Comparison of ENCODE assay signal across 8 mouse cellular contexts in the genomic region with DNA sequence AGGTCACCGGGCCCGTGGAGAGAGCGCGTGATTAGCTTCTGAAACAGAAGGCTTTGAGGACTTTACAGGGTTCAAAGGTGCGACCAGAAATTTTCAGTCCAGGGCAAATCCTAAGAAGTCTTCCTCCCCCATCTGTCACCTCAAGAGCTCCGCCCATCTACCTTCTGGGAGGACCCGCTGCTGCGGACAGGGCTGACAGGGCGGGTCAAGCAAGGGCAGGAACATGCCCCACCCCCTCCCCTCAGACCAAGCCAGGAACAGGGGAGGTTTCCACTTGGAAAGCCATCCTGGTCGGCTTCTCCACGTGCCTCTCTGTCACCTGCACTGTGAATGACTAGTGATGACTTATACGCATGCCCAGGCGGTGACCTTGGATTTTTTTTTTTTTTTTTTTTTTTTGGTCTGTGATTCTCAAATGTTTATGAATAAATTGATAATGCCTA. TPM values are rescaled to one million over a fixed set of nuclear protein-coding genes. Genes with fewer than 3 reads are reported as not detected.
A peak's percentile ranks its signal among the peaks of the same experiment; 100 is the strongest.
DNase-seq lines count a peak whose midpoint lies in the region; ATAC-seq lines count a peak whose summit lies in the region.

No protein-coding gene starts in this region.

- H3K27ac ChIP-seq in limb, embryonic 11.5 days (replicated peaks; ENCODE audit: low read depth, low read length) = no peak overlapping the region
- H3K27ac ChIP-seq in stomach, embryonic 14.5 days (ENCODE audit: low read length) = no peak overlapping the region

- H3K4me1 ChIP-seq in limb, embryonic 11.5 days (ENCODE audit: control insufficient read depth, insufficient read depth, low read length) = peaks cover 19% of the 10 kb centered on the region
- H3K4me1 ChIP-seq in stomach, embryonic 14.5 days (ENCODE audit: control insufficient read depth, insufficient read depth, low read length) = peaks cover 18% of the 10 kb centered on the region

- no peak overlapping the region for H3K9ac ChIP-seq in limb, embryonic 11.5 days (ENCODE audit: low read length)
- H3K9ac ChIP-seq in stomach, embryonic 14.5 days (replicated peaks; ENCODE audit: low read depth, low read length) = no peak overlapping the region

- intact Hi-C loops in heart, postnatal 36 days (cut with DNase I) = loop anchor here (1.0 to 2.0 kb wide), 2 partner anchors 201 to 299 kb away; a partner anchor contains a TSS

- no peak overlapping the region for H3K4me2 ChIP-seq in limb, embryonic 11.5 days (ENCODE audit: low read depth, severe bottlenecking)
- H3K4me2 ChIP-seq in stomach, embryonic 14.5 days (replicated peaks; ENCODE audit: low read depth, low read length) = no peak overlapping the region

- 14% methylated on average over 13 of the region's 13 CpGs for WGBS in limb, embryonic 11.5 days
- 32% methylated on average over 13 of the region's 13 CpGs for WGBS in stomach, embryonic 14.5 days

- 0 out of 2 replicates have a peak, but pooled peaks have one; percentile 44 for ATAC-seq in limb, embryonic 11.5 days (ENCODE audit: insufficient number of reproducible peaks, low FRiP score, low TSS enrichment, low read depth)
- 0 out of 2 replicates have a peak, but pooled peaks have one; percentile 38 for ATAC-seq in stomach, embryonic 14.5 days (ENCODE audit: insufficient number of reproducible peaks, insufficient read depth, low FRiP score, low read depth)
- ATAC-seq in frontal cortex, adult (ENCODE audit: low TSS enrichment) = no peak

- H3K27me3 ChIP-seq in limb, embryonic 11.5 days (ENCODE audit: control insufficient read depth, insufficient read depth, low read length) = no peaks in the 10 kb centered on the region
- H3K27me3 ChIP-seq in stomach, embryonic 14.5 days (ENCODE audit: control insufficient read depth, insufficient read depth, low read length) = no peaks in the 10 kb centered on the region

- no peak overlapping the region for H3K4me3 ChIP-seq in limb, embryonic 11.5 days (ENCODE audit: low read depth, low read length)
- no peak overlapping the region for H3K4me3 ChIP-seq in stomach, embryonic 14.5 days (ENCODE audit: low read depth, low read length)

- DNase-seq in retina, postnatal 1 day = peak; percentile 33
- DNase-seq in retina, embryonic 14.5 days (ENCODE audit: low spot score) = no peak
- DNase-seq in heart, postnatal 36 days = peak; percentile 45 to 46
- no peak for DNase-seq in limb, embryonic 11.5 days (ENCODE audit: low spot score)
- DNase-seq in left cerebral cortex, adult 8-10 months (ENCODE audit: low spot score in 2 of 2) = no peak
- no peak for DNase-seq in cerebellum, postnatal 4 days (ENCODE audit: low spot score in 2 of 2)

- H3K36me3 ChIP-seq in limb, embryonic 11.5 days (ENCODE audit: control insufficient read depth, insufficient read depth, low read length) = no peaks in the 10 kb centered on the region
- no peaks in the 10 kb centered on the region for H3K36me3 ChIP-seq in stomach, embryonic 14.5 days (ENCODE audit: control insufficient read depth, insufficient read depth, low read length)

- no peaks in the 10 kb centered on the region for H3K9me3 ChIP-seq in limb, embryonic 11.5 days (ENCODE audit: control insufficient read depth, low read length)
- no peaks in the 10 kb centered on the region for H3K9me3 ChIP-seq in stomach, embryonic 14.5 days (ENCODE audit: control insufficient read depth, low read depth, low read length)

RNA-seq across cellular contexts. Expression of a gene that starts 43.2 kb away (rescaled TPM):
- total RNA-seq in heart, postnatal 36 days (2021) = not detected
- 0.79 and 1.1 TPM in 2 replicates for polyA plus RNA-seq in limb, embryonic 11.5 days (2014; fragmentation: Nextera tagmentation; extraction: Ambion mirVana)
- 0.69 and 1.8 TPM in 2 replicates for polyA plus RNA-seq in stomach, embryonic 14.5 days (2014; fragmentation: Nextera tagmentation; extraction: Ambion mirVana)
- total RNA-seq in left cerebral cortex, adult 8-10 months (2022) = under 1 TPM; 0.11 to 0.51 (median 0.27) TPM

Comparison
In these comparisons a context has a peak if more than half of its experiments do, and no peak if none do; other contexts are left out.
1. DNase-seq: peak in retina, postnatal 1 day (single experiment) and heart, postnatal 36 days (2 of 2); none in retina, embryonic 14.5 days (single experiment), limb, embryonic 11.5 days (single experiment), left cerebral cortex, adult 8-10 months (0 of 2) and cerebellum, postnatal 4 days (0 of 2).